Mouse (Mus musculus) lung, postnatal 0 days (tissue): Measurements from ENCODE around the gene Erc2.

Source experiments
- CTCF ChIP-seq: IDR thresholded peaks from 2 replicates; pipeline ENCODE4 v1.5.1; 2016; ENCODE audit warnings: antibody characterized with exemption, mild to moderate bottlenecking
- EP300 ChIP-seq: IDR thresholded peaks from 2 replicates; pipeline ENCODE4 v1.6.1; 2016; ENCODE audit warnings: antibody characterized with exemption, mild to moderate bottlenecking, control low read depth

DNA sequence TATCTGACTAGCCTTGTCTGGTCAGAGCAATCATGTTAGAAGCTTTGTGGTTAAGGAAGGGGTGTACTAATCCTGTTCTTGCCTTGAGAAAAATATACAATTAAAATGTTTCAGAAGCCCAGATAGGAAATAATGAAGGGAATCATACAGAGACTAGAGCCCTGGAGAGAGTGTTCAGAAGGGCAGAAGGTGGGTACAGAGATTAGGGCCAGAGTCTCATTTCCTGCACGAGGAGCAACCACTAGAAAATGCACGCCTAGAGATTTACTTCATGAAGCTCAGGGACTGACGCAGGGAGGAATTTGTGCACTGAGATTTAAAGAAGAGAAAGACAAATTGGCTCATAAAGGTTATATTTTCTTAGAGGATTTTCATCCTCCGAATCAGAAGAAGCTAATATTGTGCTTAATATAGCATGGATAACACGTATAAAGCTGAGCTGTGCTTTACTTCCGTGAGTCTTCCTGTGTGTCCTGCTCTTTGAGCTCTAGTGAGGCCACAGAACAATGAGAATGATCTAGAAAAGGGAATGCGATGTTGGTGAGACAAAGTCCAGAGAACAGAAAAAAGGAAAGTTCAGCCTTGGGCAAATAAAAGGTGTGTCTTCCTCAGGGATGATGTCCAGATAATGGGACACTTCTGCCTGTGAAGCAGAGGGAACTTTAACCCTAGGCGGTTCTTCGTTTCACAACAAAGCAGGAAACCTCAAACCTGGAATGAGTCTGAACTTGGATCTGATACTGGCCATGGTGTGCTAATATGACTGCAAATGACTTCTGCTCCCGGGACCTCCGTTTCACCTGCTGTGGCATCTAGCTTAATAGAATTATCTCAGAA lies 45.0 kb downstream of the Erc2 start:
- no peak for TF ChIP-seq CTCF
- TF ChIP-seq EP300, result no peak
